Mouse (Mus musculus) frontal cortex, postnatal 36 days (tissue): ENCODE results near the gene Nlrx1.

ENCODE experiments used
- DNase-seq, 2 experiments: peaks; one replicate each; pipeline ENCODE4 v3.0.0; 2022; ENCODE audit warnings: low spot score in 2 of 2

Nlrx1 gene

DNA sequence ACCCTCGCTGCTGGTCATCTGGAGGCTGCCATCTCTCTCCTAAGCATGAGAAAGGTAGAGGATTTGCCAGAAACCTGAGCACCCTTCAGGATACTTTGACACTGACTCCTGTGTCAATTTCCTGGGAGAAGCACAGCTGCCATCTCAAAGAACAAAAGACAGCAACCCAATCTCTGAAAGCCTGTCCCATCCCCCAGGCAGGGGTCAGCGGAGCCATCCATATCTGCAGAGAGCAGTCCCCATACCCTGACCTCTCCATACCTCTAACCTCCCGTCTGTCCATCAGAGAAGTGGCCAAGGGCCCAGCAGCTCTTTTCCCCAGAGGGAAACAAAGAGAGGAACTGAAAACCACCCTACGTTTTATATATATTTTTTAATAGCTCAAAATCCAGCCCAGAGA lies 31.8 kb downstream of the Nlrx1 start:
- DNase-seq, result no peak

DNA sequence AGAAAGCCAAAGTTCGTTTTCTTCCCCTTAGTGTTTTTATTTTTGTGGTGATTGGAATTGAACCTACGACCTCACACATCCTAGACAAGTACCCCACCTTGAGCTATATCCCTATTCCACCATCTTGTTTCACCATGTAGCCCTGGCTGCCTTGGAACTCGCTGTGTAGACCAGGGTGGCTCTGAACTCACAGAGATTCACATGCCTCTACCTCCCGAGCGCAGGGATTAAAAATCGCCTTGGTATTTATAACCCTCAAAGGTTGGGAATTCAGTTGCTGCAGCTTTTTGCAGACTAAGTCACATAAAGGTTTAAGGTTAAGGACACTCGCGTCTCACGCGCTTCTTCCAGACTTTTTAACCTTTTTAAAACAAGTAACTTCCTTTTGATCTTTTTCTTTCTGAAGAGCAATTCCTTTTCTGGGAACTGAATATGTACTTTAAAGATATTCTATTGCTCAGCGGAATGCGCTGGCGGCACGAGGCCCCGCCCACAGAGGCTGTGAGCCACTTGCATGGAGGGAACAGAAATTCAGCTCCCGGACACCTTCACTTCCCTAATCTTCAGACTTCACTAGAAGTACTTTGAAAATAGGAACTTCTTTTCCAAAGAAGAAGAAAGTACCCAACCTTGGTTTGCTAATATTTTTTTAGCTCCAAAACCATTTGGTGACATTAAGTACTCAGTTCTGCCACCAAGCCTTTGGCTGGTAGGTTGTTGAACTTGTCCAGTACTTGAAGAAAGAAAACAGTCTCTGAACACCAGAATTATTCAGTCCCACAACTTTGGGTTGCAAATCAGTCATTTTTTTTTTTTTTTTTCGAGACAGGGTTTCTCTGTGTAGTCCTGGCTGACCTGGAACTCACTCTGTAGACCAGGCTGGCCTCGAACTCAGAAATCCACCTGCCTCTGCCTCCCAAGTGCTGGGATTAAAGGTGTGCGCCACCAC lies 33.6 kb downstream of the Nlrx1 start:
- peak; percentile 32 to 52 for DNase-seq

DNA sequence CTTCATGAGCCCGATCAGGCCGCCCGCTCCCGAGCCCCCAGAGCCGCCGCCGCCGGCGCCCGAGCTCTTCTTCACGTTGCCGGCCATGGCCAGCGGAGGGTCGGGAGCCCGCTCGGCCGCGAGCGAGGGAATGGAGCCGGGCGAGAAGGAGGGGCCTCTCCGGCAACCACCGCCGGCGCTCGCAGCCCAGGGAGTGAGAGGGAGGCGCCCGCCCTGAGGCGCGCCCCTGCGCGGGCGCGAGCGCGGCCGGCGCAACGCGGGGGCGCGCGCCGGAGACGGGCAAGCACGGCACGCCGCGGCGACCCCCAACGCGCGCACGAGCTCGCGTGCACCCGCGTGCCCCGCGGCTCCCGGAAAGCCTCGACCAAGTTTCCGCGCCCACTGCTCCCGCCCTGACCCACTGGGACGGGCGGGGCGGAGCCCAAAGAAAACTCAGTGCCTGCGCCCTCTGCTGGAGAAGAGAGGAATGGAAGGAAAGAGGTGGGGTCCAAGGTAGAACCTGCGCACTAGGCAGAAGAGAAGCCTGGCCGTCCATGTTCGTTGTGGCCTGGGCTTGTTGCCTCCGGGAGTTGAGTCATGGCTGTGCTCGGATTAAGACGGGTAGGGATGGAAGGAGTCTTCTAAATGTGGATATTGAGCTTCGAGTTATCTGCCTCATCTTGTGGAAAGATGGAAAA lies 34.5 kb downstream of the Nlrx1 start, which contains the start of gene Cbl:
TSS of gene Cbl (minus strand) at position 248 of the 677 bp plus-strand sequence.
- peak; percentile 99 to 100 for DNase-seq

DNA sequence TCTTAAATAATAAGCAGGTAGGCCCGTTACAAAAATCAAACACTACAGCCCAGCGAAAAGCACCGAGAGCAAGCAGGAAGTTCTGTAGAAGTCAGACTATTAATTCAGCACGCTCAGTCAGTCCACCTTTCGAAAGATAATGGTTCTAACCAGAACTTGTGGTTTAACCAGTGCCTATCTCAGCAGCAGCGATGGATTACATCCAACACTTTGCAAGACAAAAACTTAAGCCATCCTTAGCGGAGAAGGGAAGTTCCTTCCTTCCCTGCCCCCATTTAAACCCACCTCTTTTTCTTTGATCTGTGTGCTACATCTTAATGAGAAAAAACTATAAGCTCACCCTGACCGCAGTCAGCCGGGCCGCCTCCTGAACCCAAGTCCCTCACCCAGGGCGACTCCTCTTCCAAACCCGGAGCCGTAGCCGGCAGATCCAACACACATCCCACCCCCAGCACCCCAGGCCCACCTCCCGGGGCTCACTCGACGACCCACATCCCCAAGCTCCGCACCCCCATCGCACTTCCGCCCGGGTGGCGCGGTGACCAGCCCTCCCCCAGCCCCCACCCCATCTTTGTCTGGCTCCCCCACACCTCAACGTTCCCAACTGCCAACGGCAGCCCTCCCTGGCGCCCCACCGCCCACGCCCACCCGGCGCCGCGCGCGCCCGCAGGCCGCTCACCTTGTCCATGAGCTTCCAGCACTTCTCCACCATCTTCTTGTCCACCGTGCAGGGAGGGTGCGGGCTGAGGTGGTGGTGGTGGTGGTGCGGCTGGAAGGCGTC lies 35.2 kb downstream of the Nlrx1 start:
- peak in 1 of 2 experiments; percentile 17 for DNase-seq

- no peak for DNase-seq
Measured at GRCm38 (mm10) chr9:44231609-44232008, 36.8 kb downstream of the Nlrx1 start.

DNA sequence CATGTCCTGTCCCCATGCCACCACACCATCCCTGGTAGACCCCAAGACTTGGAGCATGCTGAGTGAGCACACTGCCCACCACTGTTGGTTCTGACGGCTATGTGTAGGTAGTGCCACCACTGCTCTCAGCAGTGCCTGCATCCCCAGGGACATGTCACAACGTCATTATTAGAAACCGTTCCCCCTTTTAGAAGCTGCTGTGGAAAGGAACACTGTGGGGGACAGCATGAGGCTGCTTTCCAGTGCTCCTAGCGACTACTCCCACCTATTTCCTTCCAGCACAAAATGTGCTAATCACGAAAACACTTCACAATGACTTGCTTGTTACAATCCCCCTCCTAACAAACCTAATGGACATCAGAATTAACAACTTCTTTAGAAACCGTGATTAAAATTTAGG lies 42.4 kb downstream of the Nlrx1 start:
- DNase-seq, result no peak

GRCm38 (mm10) chr9:44213538-44213937 lies 54.9 kb downstream of the Nlrx1 start:
- no peak for DNase-seq

- no peak for DNase-seq
Measured at GRCm38 (mm10) chr9:44212406-44212805, 56.0 kb downstream of the Nlrx1 start.

- no peak for DNase-seq
Measured at GRCm38 (mm10) chr9:44209416-44209815, 59.0 kb downstream of the Nlrx1 start.

GRCm38 (mm10) chr9:44207840-44208239 lies 60.6 kb downstream of the Nlrx1 start:
- no peak for DNase-seq
